Mouse (Mus musculus) adrenal gland, adult 2 months (tissue): ENCODE results near the gene Hsh2d. TPM values are rescaled to one million over a fixed set of nuclear protein-coding genes. Genes with fewer than 3 reads are reported as not detected.

Experiments used
- polyA plus RNA-seq: library from polyadenylated mRNA; depleted of rRNA; stranded (reverse); fragments of >200 nt; gene quantifications from 2 replicates; pipeline ENCODE4 v1.2.3, GENCODE M21; 2012; rRNA removed
- total RNA-seq, 2 experiments: library from RNA; stranded (reverse); gene quantifications; 2 replicates each; pipeline ENCODE4 v1.2.3; 2021

Gene Hsh2d
- total and polyA plus RNA-seq, 3 experiments, result not detected

Other genes starting within 250 kb of the Hsh2d start
- 10 to 100 TPM; 17.0 to 26.0 TPM for gene Zfp961, start 238.6 kb upstream of the Hsh2d start, total RNA-seq
- 0.71 and 1.3 TPM in 2 replicates for gene Zfp961, start 238.6 kb upstream of the Hsh2d start, polyA plus RNA-seq
- gene Cyp4f18, start 180.0 kb upstream of the Hsh2d start, total RNA-seq, result 10 to 100 TPM in 1 of 2 experiments, 1 to 10 TPM in 1; 8.1 to 15.7 TPM
- 10.8 and 19.0 TPM in 2 replicates for gene Cyp4f18, start 180.0 kb upstream of the Hsh2d start, polyA plus RNA-seq
- not detected for gene Olfr372, start 148.4 kb upstream of the Hsh2d start, total RNA-seq
- not detected in 2 replicates for gene Olfr372, start 148.4 kb upstream of the Hsh2d start, polyA plus RNA-seq
- not detected for gene Olfr373, start 106.5 kb upstream of the Hsh2d start, total RNA-seq
- not detected in 2 replicates for gene Olfr373, start 106.5 kb upstream of the Hsh2d start, polyA plus RNA-seq
- gene Olfr374, start 82.6 kb upstream of the Hsh2d start, total RNA-seq, result not detected
- not detected in 2 replicates for gene Olfr374, start 82.6 kb upstream of the Hsh2d start, polyA plus RNA-seq
- gene Tpm4, start 54.7 kb upstream of the Hsh2d start, total RNA-seq, result 100 to 1,000 TPM; 188 to 222 TPM
- gene Tpm4, start 54.7 kb upstream of the Hsh2d start, polyA plus RNA-seq, result 30.1 and 33.3 TPM in 2 replicates
- gene Rab8a, start 28.4 kb upstream of the Hsh2d start, total RNA-seq, result 10 to 100 TPM; 61.7 to 79.3 TPM
- 16.2 and 16.9 TPM in 2 replicates for gene Rab8a, start 28.4 kb upstream of the Hsh2d start, polyA plus RNA-seq
- gene Cib3, start 23.2 kb downstream of the Hsh2d start, total RNA-seq, result not detected
- gene Cib3, start 23.2 kb downstream of the Hsh2d start, polyA plus RNA-seq, result 0.07 TPM in 1 of 2 replicates, not detected in the other
- gene Gm11034, start 24.0 kb downstream of the Hsh2d start, total RNA-seq, result not detected
- gene Gm11034, start 24.0 kb downstream of the Hsh2d start, polyA plus RNA-seq, result not detected in 2 replicates
- 10 to 100 TPM; 58.6 to 63.8 TPM for gene Fam32a, start 30.1 kb downstream of the Hsh2d start, total RNA-seq
- gene Fam32a, start 30.1 kb downstream of the Hsh2d start, polyA plus RNA-seq, result 21.0 and 23.3 TPM in 2 replicates
- gene Ap1m1, start 50.4 kb downstream of the Hsh2d start, total RNA-seq, result 10 to 100 TPM; 66.3 to 67.8 TPM
- 62.1 and 75.1 TPM in 2 replicates for gene Ap1m1, start 50.4 kb downstream of the Hsh2d start, polyA plus RNA-seq
- gene Gm10282, start 115.6 kb downstream of the Hsh2d start, total RNA-seq, result 10 to 100 TPM in 1 of 2 experiments, 1 to 10 TPM in 1; 6.4 to 17.1 TPM
- gene Gm10282, start 115.6 kb downstream of the Hsh2d start, polyA plus RNA-seq, result 0.10 and 0.33 TPM in 2 replicates
- 10 to 100 TPM; 34.4 to 53.0 TPM for gene Klf2, start 129.4 kb downstream of the Hsh2d start, total RNA-seq
- 94.5 and 128 TPM in 2 replicates for gene Klf2, start 129.4 kb downstream of the Hsh2d start, polyA plus RNA-seq
- gene Eps15l1, start 231.8 kb downstream of the Hsh2d start, total RNA-seq, result 10 to 100 TPM; 38.2 to 59.8 TPM
- gene Eps15l1, start 231.8 kb downstream of the Hsh2d start, polyA plus RNA-seq, result 23.0 and 25.2 TPM in 2 replicates